Mouse (Mus musculus): Measurements from ENCODE around the gene 4921536K21Rik.

The 4921536K21Rik gene

DNA sequence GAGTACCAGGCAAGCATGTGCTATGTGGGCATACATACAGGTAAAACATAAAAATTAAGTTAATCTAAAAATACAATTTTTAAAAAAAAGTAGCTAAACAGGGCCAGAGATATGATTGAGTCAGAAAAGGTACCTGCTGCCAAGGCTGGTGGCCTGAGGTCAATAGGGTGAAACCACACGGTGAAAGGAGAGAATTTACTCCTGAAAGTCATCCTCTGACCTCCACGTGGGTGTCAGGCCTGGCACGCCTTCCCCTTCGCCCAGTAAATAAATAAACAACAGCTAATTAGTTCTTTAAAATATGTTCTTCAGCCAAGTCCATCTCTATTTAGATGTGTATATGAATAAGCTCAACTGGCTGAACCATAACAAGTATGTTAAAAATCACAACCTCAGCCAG, 34.5 kb downstream of the 4921536K21Rik start:
- in situ Hi-C loops (cut with MboI; ENCODE audit: unreplicated experiment in 2 of 2), result no loop called here

GRCm38 (mm10) chr11:3859778-3860177, 35.1 kb downstream of the 4921536K21Rik start:
- in situ Hi-C loops (cut with MboI; ENCODE audit: unreplicated experiment in 2 of 2), result no loop called here

- in situ Hi-C loops (cut with MboI; ENCODE audit: unreplicated experiment in 2 of 2), result no loop called here
Observed at GRCm38 (mm10) chr11:3857902-3858301, 37.0 kb downstream of the 4921536K21Rik start.

DNA sequence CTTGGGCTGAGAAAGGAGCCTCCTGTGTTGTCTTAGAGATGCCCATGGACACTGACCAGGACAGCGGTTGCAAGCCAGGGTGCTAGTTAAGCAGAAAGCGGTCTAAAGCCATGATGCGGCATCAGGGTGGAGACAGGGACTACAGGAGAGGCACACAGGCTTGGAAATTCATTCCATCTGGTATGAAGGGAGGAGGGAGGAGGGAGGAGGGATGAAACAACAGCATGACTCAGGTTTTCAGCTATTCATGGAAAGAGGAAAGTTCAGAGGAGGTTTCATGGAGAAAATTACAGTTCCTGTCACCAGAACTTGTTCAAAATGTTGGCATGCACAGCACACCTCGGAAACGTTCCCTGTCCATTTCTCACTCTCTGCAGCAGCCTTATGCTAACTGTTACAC, 39.1 kb downstream of the 4921536K21Rik start:
- in situ Hi-C loops (cut with MboI; ENCODE audit: unreplicated experiment in 2 of 2), result no loop called here

DNA sequence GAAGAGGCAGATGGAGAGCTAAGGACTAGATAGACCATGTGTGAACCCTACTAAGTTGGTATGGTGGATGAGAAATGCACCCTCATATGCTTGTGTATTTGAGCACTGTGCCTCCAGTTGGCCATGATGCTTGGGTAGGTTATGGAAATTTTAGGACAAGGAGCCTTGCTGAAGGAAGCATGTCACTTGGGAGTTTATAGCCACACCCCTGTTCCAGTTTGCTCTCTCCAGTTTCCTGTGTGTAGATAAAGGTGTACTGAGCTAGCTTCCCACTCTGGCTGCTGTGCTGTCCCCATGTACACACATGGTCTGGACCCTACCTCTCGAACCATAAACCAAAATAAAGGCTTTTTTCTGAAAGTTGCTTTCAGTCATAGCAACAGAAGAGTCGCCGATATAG, 40.7 kb downstream of the 4921536K21Rik start:
- in situ Hi-C loops (cut with MboI; ENCODE audit: unreplicated experiment in 2 of 2), result no loop called here

GRCm38 (mm10) chr11:3853481-3854034, 41.3 kb downstream of the 4921536K21Rik start:
- in situ Hi-C loops (cut with MboI; ENCODE audit: unreplicated experiment in 2 of 2), result no loop called here

- in situ Hi-C loops (cut with MboI; ENCODE audit: unreplicated experiment in 2 of 2), result no loop called here
Observed at GRCm38 (mm10) chr11:3853031-3853430, 41.9 kb downstream of the 4921536K21Rik start.

- in situ Hi-C loops (cut with MboI; ENCODE audit: unreplicated experiment in 2 of 2), result no loop called here
Observed at GRCm38 (mm10) chr11:3851872-3852271, 43.0 kb downstream of the 4921536K21Rik start.

DNA sequence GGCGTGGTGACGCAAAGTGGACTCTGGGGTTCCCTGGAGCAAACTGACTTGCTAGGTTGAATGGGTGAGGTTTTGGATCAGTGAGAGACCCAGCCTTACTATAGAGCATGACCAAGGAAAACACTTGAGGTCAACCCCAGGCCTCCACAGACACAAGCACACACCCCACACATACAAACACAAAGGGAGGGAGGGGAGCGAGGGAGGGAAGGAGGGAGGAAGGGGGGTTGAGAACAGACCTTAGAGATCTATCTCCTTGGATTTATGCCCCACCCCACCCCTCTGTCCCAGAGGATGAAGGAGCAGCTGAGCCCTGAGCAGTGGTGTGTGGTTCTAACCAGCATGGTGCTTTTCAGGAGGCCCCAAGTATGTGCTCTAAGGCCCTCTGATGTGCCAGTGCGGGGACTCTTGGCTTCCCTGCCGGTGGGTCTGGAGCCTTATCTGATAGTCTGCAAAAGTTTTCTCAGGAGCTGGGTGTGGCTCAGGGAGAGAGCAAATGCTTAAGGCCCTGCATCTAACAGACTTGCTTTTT, 44.1 kb downstream of the 4921536K21Rik start:
- in situ Hi-C loops (cut with MboI; ENCODE audit: unreplicated experiment in 2 of 2), result no loop called here

GRCm38 (mm10) chr11:3850315-3850614, 44.6 kb downstream of the 4921536K21Rik start:
- in situ Hi-C loops (cut with MboI; ENCODE audit: unreplicated experiment in 2 of 2), result no loop called here

- in situ Hi-C loops (cut with MboI; ENCODE audit: unreplicated experiment in 2 of 2), result no loop called here
Observed at GRCm38 (mm10) chr11:3849469-3850314, 45.2 kb downstream of the 4921536K21Rik start.

GRCm38 (mm10) chr11:3846351-3846750, 48.5 kb downstream of the 4921536K21Rik start:
- in situ Hi-C loops (cut with MboI; ENCODE audit: unreplicated experiment in 2 of 2), result no loop called here

DNA sequence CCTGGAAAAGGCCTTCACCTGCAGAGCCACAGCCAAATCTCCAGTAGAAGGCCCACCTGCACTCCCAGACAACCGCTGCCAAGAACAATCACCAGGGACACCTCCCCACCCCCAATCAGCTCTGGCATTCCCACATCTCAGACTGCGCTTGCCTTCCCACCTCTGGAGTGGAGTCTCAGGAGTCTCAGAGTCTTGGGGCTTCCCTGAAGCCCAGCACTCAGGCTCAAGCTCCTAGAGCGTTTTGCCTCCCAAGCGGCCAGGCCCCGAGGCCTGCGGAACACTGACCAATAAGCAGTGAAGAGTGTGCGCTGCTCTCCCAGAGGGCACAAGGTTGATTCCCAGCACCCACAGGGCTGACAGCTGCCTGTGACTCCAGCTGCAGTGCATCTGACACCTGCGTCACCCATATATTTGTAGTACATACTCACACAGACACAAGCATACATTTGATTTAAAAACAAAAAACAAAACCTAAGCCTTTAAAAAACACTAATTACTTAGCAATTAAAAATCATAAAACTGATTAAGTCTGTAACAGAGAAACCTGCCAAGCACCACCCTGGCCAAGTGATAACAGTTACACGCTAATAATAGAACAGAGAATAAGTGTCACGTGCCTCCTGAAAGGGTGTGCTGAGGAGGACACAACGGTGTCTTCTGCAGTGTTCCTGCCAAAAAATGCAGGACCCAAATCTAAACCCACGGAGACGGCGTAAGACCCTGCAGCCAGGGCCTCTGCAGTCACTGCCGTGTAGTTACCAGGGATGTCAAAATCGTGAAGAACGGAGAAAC, 50.8 kb downstream of the 4921536K21Rik start:
- in situ Hi-C loops (cut with MboI; ENCODE audit: unreplicated experiment in 2 of 2), result no loop called here

Data from v-Abl transformed pro-B cells (cell line).